Mouse (Mus musculus): ENCODE measurements around the gene Smc5.

Smc5 gene

DNA sequence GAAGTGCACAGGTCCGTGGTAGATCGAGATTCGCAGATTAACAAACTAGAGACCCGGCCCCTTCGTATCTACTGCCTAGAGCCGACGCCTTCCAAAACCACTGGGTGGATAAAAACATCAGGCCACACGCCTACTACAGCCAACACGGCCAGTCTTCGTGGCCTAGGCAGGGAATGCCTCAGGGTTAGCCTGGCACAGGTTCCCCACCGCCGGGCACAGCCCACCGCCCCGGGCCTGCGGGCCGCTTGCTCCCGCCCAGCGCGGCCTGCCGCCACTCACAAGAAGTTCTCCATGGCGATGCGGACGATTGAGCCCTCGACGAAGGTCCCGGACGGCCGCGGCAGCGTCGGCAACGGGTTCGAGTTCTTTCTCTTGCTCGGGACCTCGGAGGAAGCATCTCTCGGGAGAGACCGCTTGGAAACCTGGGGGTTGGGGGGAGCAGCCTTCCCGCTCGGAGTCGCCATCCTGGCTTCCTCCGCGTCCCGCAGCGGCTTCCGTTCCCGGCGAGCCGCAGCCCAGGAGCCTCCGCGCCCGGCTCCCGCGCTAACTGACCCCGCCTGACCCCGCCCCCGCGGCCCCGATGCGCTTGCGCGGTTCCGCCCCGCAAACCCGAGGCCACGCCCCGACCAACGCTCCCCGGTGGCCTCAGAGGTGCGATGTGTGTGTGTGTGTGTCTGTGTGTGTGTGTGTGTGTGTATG, at the start of gene Smc5:
TSS of gene Smc5 (minus strand) at position 543 of the 699 bp plus-strand sequence.
- DNase-seq = peak; percentile 92

DNA sequence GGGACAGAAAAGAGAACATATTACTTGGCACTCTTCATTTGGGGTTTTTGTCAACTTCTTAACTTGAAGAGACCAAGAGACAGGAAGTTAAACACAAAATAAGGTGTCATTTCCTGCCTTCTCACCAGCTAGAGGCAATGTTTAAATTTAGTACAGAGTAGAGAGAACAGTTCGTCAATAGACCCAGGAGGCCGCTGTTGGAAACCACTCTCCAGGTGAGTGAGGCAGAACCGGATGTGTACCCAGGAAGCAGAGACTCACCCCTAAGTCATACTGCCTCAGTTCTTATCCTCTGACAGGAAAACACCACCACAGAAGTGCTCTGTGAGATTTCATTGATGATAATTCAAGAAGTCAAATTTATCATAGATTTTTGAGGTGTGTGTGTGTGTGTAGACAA, 49.4 kb upstream of the Smc5 start:
- DNase-seq = no peak

DNA sequence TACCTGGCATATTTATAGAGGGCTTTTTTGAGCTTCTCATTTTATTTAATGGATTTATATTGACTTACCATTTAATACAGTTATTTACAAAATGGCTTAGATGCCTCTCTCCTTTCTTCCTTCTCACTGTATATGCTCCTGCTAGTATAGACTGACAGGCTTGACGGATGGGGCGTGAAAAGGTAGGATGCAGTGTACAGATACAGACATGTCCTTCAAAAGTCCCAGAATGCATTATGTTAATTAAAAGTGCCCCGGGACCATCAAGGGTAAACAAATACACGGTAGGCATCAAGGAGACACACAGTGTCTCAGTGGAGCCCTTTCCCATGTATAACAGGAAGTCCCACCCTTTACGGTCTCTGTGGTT, 44.3 kb upstream of the Smc5 start:
- no peak for DNase-seq

DNA sequence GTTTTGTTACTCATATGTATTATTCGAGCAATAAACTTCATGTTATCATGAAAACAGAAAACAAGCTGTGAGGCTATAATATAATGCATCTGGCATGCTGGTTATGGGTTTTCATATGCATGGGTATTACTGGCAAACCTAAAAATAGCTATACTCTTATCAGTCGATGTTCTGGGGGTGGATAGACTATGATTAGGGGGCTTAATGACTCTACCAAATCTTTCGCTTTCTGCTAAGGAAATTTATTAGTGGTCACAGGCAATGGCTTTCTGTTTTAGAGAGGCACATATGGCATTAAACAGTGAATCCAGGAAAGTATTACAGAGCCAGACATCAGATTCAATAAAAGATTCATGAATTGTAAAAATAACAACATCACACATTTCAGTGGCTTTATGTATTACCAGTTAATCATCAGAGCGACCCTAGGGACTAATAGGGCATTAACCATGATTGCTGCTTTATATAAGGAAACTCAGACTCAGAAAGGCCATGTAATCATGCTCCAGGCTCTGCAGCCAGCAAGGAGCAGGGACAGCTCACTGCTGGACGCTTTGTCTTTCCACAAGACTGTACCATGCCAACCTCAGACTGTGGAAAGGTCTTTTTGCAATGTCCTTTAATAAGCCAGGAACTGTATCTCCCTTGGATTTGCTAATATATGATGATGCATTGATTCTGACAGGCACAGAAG, 43.7 kb upstream of the Smc5 start:
- peak; percentile 26 for DNase-seq

DNA sequence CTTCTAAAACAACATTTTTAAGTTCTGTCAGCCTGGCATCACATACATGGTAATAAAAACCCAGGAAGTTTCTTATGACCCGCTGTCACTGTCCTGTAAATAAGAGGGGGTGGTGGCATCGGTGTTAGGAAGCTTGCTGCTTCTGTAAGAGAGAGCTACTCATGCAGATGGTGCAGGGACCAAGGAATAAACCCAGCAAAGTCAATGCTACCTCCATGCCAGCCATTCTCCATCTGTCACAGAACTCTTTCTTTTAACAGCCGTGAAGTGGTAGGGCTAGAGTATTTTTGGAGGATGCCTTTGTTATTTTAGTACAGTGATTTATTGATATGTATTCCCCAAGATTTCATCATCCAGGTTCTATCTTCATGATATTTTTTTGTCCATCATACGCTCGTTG, 43.2 kb upstream of the Smc5 start:
- no peak for DNase-seq

DNA sequence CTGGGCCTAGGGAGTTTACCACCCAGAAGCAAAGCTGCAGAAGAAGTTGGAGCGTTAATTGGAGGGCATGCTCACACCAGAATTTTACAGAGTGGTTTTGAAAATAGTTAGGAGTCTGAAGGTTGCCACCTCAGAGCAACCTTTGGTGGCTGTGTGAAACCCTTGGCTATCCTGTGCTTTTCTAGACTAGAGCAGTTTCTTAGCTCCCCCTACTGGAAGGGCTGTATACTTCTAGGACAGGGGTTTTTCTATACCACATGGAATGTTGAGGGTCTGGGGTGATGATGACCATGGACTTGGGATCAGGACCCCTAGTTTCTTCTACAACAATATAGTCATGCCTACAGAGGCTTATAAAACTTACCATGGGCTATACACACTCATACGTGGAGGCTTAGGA, 36.3 kb upstream of the Smc5 start:
- no peak for DNase-seq

DNA sequence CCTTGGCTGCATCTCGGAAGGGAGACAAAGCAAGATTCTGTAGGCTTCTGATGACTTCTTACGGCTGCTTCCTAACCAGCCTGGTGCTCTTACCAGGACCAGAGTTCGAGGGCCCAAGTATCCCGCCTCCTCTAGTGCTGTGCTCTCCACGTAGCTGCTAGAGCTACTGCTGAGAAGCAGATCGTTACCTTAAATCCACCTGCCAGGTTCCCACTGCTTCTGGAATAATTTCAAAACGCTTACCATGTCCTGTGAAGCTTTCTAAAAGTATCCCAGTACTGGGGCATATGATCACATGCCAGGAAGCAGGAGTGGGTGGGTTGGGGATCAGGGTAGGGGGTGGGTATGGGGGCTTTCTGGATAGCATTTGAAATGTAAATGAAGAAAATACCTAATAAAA, 33.0 kb upstream of the Smc5 start:
- peak; percentile 57 for DNase-seq

DNA sequence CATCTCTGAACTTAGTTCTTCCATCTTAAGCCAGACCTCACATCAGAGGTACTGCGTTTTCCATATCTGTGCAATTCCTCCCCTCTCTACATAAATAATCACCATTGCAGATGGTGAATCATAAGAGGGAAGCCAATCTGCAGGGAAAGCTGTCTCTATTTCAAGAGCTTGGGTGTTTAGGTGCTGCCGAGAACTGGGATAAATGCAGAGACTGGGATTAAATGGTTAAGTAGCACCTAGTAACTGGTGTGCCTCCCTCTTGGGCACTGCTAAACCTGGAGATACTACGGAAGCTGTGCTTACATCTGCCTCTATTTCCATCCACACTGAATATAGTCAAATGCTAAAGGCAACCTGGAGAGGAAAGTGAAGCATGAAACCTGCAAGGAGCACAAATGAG, 26.3 kb upstream of the Smc5 start:
- DNase-seq = no peak

DNA sequence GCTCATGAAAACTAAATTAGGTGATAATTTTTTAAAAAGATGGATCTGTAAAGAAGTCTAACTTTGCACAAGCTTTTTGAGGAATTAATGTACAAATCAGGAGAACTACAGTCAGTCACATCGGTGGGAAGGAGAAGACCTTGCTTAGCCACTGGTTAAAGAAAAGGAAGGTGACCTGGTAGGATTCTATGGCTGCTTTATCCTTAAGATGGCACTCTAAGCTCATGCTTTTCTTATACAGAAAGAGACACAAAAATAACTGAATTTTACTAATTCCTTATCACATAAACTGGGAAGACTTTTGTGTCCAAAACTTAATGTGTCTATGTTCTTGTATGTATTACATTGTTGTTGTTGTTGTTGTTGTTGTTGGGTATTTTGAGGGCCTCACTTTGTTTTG, 25.2 kb upstream of the Smc5 start:
- DNase-seq = no peak

DNA sequence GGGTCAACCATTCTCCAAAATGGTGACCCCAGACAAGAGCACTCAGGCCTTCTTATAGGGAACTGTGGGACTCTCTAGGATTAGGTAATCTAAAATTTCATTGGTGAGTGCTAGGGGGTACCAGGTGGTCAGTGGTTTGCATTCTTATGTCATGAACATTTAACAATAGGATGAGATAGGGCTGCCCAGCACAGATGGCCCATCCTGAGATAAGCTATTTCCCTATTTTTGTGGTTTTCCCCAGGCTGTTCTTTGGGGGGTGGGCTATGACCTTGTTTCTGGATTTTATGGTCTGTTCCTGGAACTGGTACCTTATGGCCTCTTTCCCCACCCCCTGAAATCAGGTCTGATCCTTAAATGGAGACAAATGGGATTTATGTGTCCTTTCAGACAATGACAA, 23.5 kb upstream of the Smc5 start:
- DNase-seq = no peak

DNA sequence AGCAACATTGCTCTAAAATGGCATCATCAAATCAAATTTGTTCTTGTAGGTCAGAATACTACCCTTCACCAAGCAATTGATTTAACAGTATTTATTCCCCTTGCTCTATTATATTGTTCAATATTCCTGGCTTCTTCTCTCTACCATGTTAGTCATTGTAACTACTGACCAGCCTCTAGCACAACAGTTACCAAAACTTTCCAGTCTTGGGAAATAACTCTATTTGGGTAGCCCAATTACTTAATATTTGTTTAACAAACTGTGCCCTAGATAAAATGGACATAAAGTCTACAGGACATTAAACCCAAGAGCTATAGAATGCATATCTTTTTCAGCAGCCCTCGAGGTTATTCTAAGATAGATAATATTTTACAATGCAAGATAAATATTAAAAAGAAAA, 15.6 kb upstream of the Smc5 start:
- no peak for DNase-seq

DNA sequence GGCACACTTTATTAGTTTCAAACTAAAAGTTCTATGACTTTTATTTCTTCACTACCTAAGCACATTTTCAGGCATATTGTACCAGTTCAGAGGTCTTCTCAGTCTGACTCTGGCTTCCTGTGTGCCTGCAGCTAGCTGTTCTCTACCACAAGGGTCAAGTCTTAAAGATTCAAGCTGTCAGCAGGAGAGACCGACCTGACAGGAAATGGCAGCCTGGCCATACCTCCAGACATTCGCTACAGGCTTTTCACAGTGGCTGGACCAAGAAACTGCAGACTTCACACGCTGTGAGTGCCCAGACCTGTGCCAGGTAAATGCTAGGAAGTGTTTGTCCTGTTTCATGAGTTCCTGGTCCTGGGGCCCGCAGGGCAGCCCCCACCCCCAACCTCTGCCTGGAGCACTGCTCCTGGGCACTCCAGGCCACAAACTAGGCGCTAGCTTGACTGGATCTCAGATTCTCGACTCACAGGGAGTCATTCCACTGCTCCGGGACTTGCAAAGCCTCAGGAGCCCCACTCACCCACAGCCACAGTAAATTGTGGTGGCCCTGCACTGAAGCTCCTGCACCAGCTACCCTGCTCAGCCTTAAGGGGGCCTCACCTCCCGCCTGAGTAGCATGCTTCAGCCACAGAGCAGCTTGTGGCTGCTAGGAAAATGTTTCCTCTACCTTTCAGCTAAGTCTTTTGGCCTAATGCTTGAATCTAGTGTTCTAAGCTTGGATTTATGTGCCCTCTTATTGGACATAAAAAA, 8.4 kb upstream of the Smc5 start:
- no peak for DNase-seq

DNA sequence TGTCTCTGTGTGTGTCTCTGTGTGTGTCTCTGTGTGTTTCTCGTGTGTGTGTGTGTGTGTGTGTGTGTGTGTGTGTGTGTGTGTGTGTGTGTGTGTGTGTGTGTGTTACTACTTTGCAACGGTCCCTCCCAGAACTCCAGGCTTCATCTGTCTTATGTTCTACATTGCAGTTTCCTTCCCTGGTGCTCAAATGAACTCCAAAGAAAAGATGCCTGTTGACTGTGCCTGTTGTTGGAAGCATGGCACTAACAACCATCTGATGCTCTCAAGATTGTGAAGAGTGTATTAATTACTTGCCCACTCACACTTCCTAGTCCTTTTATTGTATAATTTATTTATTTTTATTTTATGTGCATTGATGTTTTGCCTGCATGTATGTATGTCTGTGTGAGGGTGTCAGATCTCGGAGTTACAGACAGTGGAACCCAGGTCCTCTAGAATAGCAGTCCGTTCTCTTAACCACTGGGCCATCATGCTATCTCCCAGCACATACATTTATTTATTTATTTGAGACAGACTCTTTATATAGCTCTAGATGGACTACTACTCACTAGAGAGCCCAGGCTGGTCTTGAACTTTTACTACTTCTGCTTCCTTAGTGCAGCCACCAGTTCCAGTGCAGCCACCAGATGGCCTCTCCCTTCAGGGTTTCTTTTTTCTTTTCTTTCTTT, 492 bp upstream of the Smc5 start:
- DNase-seq = no peak

DNA sequence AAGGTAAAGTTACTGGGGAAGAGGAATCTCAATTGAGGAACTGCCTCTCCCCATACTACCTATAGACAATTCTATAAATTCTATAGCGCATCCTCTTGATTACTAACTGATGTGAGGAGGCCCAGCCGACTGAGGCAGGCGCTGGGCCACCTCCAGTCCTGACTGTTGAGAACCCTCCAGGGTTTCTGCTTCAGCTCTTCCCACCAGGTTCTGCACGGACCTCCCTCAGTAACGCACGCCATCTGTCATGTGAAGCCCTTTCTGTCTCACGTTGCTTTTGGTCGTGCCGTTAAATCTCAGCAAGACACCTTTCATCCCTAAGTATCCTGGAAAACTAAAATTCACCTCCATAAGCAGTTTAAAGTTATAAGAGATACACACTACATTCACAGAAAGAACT, 16.9 kb downstream of the Smc5 start:
- DNase-seq = peak; percentile 27

DNA sequence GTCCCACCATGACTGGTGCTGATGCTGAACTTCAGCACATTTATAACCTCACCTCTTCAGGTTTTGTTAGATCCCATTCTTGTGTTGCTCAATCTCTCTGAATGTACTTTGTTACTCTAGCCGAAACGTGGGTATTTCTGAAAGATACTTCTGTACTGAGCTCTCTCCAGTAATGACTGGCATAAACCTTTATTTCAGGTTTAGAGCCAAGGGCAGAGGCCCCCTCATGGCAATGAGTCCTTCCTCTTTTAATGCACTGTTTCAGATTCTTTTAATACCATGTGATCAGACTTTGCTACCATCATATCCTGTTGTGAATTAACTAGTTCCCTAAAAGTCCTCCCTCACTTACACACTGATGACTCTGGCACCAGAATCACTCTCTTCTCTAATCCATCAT, 27.2 kb downstream of the Smc5 start:
- no peak for DNase-seq

DNA sequence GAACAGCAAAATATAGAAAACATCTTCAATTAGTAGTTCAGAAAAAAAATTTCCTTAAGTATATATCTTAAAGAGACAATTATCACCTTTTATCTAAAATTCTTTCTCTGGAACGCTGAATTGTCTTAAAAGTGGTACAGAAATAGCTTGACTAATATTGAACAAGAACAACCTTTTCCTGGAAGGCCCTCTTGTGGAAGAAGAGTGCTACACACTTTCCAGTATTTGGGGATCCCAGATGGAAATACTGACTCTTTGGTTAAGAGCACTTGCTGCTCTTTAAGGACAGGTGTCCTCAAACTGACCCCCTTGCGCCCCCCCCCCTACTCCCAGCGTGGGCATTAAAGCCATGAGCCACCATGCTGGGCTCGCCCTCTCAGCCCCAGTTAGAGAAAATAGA, 48.6 kb downstream of the Smc5 start:
- DNase-seq = peak; percentile 52

DNA sequence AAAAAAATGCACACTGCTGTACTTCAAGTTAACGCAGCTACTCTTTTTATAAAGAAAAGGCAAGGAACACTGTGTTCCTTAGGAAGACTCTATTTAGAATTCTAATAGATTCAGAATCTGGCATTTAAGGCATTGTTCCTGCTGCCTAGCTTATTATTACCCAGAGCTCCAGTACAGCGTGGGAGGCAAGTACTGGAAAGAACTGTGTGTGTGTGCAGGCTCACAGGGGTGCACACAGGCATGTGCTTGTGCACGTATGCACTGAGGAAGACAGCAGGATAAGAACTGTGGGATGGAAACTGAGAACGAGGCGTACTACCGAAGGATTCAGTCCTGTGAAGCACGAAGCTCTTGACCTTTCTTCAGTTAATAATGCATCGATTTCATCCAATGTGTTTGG, 59.4 kb downstream of the Smc5 start:
- DNase-seq = no peak

DNA sequence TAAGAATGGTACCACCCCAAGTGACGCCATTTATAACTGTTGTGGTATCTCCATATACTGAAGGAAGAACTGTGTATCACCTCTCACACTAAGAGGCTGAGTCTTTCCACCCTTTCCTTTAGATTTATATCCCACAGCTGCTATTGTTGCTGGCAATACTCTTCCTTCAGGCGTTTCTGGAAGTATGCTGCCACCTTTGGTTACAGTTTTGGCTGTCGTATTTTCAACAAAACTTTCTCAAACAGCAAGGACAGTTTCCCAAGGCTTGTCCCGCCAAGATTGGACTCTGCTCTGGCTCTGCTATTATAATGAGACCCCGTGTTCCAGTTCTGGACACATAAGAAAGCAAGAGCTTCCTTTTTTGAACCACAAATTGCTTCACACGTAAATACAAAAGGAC, 62.4 kb downstream of the Smc5 start:
- no peak for DNase-seq

DNA sequence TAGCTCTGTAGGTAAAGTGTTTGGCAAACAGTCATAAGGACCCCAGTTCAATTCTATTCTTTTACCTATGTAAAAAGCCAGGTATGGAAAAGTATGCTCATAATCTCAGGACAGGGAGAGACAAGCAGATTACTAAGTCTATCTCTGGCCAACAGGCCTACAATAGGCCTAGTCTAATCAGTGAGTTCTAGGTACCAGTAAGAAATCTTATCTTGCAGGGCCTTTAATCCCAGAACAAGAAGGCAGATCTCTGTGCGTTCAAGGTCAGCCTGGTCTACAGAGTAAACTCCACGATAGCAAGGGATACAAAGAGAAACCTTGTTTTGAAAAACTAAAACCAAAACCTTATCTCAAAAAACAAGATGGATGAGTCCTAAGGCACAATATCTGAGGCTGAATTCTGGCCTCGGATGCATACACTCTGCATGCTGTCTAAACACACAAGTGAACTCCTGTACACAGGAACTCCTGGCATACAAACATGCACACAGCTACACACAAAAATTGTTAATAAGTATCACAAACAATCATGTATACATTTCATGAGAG, 70.1 kb downstream of the Smc5 start:
- DNase-seq = no peak

DNA sequence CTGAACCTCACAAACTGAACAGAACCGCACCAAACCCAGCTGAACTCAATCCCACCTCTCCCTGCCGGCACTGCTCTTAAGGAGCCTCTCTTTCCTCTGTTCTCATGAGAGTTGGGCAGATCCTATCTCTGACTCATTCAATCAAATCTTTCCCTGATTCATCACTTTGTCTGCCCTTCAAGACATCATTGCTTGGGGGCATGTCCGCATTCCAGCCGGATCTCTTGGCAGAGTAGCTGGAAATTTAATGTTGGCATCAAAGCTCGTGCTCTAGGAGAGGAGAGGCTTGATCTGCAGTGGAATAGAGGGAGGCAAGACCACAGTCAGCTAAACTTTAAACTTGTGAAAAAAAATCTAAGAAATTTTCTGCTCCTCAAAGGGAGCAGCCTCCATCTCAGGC, 71.6 kb downstream of the Smc5 start:
- DNase-seq = no peak

DNA sequence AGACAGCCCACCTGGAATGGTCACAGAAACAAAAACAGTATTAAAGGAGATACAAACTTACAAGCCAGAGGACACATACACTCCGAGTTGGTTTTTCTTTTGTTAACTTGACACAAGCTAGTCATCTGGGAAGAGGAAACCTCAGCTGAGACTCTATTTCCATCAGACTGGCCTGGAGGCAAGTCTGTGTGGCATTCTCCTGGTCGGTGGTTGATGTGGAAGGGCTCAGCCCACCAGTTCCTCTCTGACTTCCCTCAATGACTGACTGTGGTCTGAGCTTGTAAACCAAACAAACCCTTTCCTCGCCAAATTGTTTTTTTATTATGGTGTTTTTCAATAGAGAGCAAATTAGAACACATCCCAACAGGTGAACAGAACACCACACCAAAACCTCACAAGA, 80.6 kb downstream of the Smc5 start:
- no peak for DNase-seq

DNA sequence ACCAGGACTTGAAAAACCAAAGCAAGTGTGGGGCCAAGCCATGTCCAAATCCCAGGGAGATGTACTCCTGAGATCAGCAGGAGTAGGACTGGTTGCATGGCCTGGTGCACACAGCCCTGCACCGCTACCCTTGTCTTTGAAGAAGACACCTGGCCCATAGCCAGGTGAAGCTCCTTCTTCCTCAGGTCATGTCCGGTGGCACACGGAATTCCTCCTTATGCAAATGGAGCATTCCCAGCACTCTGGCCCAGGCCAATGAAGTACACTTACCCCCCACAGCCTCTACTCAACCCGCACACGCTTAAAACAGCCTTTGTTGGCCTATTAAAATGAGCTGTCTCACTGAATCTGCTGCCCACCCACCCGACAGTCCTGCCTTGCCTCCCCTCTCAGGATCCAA, 82.2 kb downstream of the Smc5 start:
- no peak for DNase-seq

DNA sequence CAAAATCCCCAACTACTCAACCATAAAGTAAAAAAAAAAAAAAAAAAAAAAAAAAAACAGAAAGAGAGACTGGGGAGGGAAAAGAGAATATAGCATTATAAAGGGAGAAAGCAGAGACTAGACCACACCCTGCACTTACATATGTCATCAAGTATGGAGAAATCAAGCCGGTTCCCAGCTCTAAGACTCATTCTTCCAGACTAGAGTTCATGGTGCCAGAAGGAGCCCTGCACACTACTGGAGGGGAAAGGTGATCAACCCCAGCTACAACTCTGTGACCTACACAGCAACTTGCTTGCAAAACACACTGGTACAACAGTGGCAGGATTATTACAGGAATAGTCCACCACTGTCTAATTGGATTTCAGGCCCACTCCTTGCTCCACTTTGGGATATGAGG, 84.0 kb downstream of the Smc5 start:
- no peak for DNase-seq

DNA sequence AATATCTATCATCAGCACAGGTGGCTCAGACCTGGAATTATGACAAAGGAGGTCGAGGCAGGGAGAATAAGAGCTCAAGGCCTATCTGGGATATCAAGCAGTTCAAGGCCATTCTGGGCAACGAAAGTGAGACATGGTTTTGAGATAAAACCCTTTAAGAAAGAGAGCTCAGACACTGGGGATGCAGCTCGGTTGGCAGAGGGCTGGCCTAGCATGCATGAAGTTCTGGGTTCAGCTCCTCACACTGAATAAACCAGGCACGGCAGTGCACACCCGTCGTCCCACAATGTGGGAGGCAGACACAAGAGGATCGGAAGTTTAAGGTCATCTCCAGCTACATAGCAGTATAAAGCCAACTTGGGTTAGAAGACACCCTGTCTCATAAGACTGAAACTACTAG, 84.7 kb downstream of the Smc5 start:
- DNase-seq = no peak
